In genomic region chr13:109230335-109230987, GRCm38 (mm10) we compare ENCODE assay signal across 9 mouse cellular contexts.
DNase-seq lines count a peak whose midpoint lies in the region; ATAC-seq and TF ChIP-seq lines count a peak whose summit lies in the region.
"Had no signal": no experiment of that assay in that cellular context is flagged by ENCODE, and none has a peak within 500 bp of the region (broad histone marks: within the 10 kb centered on the region; RNA-seq: fewer than 3 reads in every experiment).

No protein-coding gene starts in this region.

- no peaks in the 10 kb centered on the region for H3K27me3 ChIP-seq in lung, embryonic 15.5 days
- no peaks in the 10 kb centered on the region for H3K27me3 ChIP-seq in limb, embryonic 15.5 days
- no peaks in the 10 kb centered on the region for H3K27me3 ChIP-seq in small intestine, adult 2 months (ENCODE audit: control insufficient read depth, insufficient read depth, low read length)
- no peaks in the 10 kb centered on the region for H3K27me3 ChIP-seq in kidney, adult 2 months (replicated peaks; ENCODE audit: control insufficient read depth, insufficient read depth, low read length)

- peak; percentile 33; the same call in 1 of the 2 replicates for ATAC-seq in lung, embryonic 15.5 days (ENCODE audit: borderline replicate concordance, extremely low read depth, low FRiP score, low TSS enrichment)
- ATAC-seq in limb, embryonic 15.5 days (ENCODE audit: insufficient number of reproducible peaks, low FRiP score, low TSS enrichment, low read depth), result 0 out of 2 replicates have a peak, but pooled peaks have one; percentile 19

- TF ChIP-seq CTCF in small intestine, adult 2 months (IDR thresholded peaks at IDR 0.05; ENCODE audit: extremely low read depth, insufficient read length, insufficient replicate concordance, low read depth, low read length), result no peak
- no peak for TF ChIP-seq CTCF in kidney, adult 2 months (conservative IDR thresholded peaks at IDR 0.05; ENCODE audit: insufficient read depth, insufficient read length, low read depth, low read length)

- H3K36me3 ChIP-seq in lung, embryonic 15.5 days, result no peaks in the 10 kb centered on the region
- no peaks in the 10 kb centered on the region for H3K36me3 ChIP-seq in limb, embryonic 15.5 days
- H3K36me3 ChIP-seq in small intestine, adult 2 months (ENCODE audit: control insufficient read depth, insufficient read depth, low read length), result no peaks in the 10 kb centered on the region
- H3K36me3 ChIP-seq in kidney, adult 2 months (ENCODE audit: control insufficient read depth, insufficient read depth, low read length), result no peaks in the 10 kb centered on the region

- H3K4me3 ChIP-seq in lung, embryonic 15.5 days, result no peak overlapping the region
- no peak overlapping the region for H3K4me3 ChIP-seq in limb, embryonic 15.5 days
- H3K4me3 ChIP-seq in small intestine, adult 2 months (ENCODE audit: low read depth, low read length), result peak overlapping the region; percentile 36; the same call in 1 of the 2 replicates
- no peak overlapping the region for H3K4me3 ChIP-seq in kidney, adult 2 months (ENCODE audit: insufficient read depth, low read depth, low read length)

- DNase-seq in lung, postnatal 10 days, result no peak
- DNase-seq in ZHBTc4 (ENCODE audit: low read depth, low spot score), result peak; percentile 13
- DNase-seq in yolk sac, embryonic 10.5 days (ENCODE audit: low spot score), result no peak
- DNase-seq in layer of hippocampus, postnatal 10 days (ENCODE audit: low spot score in 2 of 2), result no peak
- DNase-seq in kidney, adult 2 months, result no peak
- DNase-seq: adrenal gland, postnatal 25 days had no signal

- peak overlapping the region; percentile 58 for H3K4me2 ChIP-seq in lung, embryonic 15.5 days
- H3K4me2 ChIP-seq in limb, embryonic 15.5 days, result peak overlapping the region; percentile 40; the same call in 1 of the 2 replicates

- H3K9me3 ChIP-seq in lung, embryonic 15.5 days, result no peaks in the 10 kb centered on the region
- H3K9me3 ChIP-seq in limb, embryonic 15.5 days, result no peaks in the 10 kb centered on the region

- H3K9ac ChIP-seq in lung, embryonic 15.5 days, result no peak overlapping the region
- no peak overlapping the region for H3K9ac ChIP-seq in limb, embryonic 15.5 days

- H3K27ac ChIP-seq in lung, embryonic 15.5 days, result peak overlapping the region; percentile 5; the same call in 1 of the 2 replicates
- H3K27ac ChIP-seq in limb, embryonic 15.5 days, result no peak overlapping the region
- peak overlapping the region; percentile 96 for H3K27ac ChIP-seq in small intestine, adult 2 months (ENCODE audit: insufficient read depth, low read depth, low read length)
- H3K27ac ChIP-seq in kidney, adult 2 months (ENCODE audit: insufficient read depth, low read depth, low read length), result no peak overlapping the region

- H3K4me1 ChIP-seq in lung, embryonic 15.5 days, result peaks cover 16% of the 10 kb centered on the region
- peaks cover 14% of the 10 kb centered on the region for H3K4me1 ChIP-seq in limb, embryonic 15.5 days
- H3K4me1 ChIP-seq in small intestine, adult 2 months (ENCODE audit: control insufficient read depth, insufficient read depth, insufficient read length, low read length), result peaks cover 13% of the 10 kb centered on the region; the same call in 1 of the 2 replicates
- peaks cover 4% of the 10 kb centered on the region; the same call in 1 of the 2 replicates for H3K4me1 ChIP-seq in kidney, adult 2 months (ENCODE audit: control insufficient read depth, insufficient read depth, low read length)

- no peak for TF ChIP-seq POLR2A in small intestine, adult 2 months (IDR thresholded peaks at IDR 0.05; ENCODE audit: low read depth, low read length)
- TF ChIP-seq POLR2A in kidney, adult 2 months (IDR thresholded peaks at IDR 0.05; ENCODE audit: low read depth, low read length), result no peak

- WGBS in lung, embryonic 15.5 days, result 43% methylated on average over 13 of the region's 13 CpGs
- 45% methylated on average over 13 of the region's 13 CpGs for WGBS in limb, embryonic 15.5 days
- 10% methylated on average over 13 of the region's 13 CpGs for WGBS in small intestine, adult 2 months
- 53% methylated on average over 13 of the region's 13 CpGs for WGBS in kidney, adult 2 months

Comparison
In these comparisons a context has a peak if more than half of its experiments do, and no peak if none do; other contexts are left out.
1. H3K27ac ChIP-seq: peak in lung, embryonic 15.5 days (single experiment) and small intestine, adult 2 months (single experiment); none in limb, embryonic 15.5 days (single experiment) and kidney, adult 2 months (single experiment).